Mouse (Mus musculus): ENCODE measurements around the gene Tmem120b.

GRCm38 (mm10) chr5:123035564-123035963 is 32.7 kb upstream of the Tmem120b start:
- TF ChIP-seq POLR2A (IDR thresholded peaks at IDR 0.05; ENCODE audit: low read depth, low read length) (no peak), TCF12 (IDR thresholded peaks at IDR 0.05; ENCODE audit: low read depth, low read length) (no peak), CTCF (conservative IDR thresholded peaks at IDR 0.05 in 1 of 2, IDR thresholded peaks at IDR 0.05 in 1 of 2; ENCODE audit: low read depth in 2 of 2, low read length in 2 of 2) (no peak), EP300 (IDR thresholded peaks at IDR 0.05; ENCODE audit: low read length) (no peak), E2F4 (IDR thresholded peaks at IDR 0.05; ENCODE audit: insufficient replicate concordance, low read depth, low read length) (no peak), CHD2 (IDR thresholded peaks at IDR 0.05; ENCODE audit: low read length) (no peak), USF1 (IDR thresholded peaks at IDR 0.05; ENCODE audit: low read depth, low read length) (no peak), POLR2AphosphoS2 (IDR thresholded peaks at IDR 0.05; ENCODE audit: low read depth, low read length) (no peak), ZNF384 (IDR thresholded peaks at IDR 0.05; ENCODE audit: low read depth, low read length) (no peak), NELFE (IDR thresholded peaks at IDR 0.05; ENCODE audit: low read depth, low read length) (no peak), MAZ (IDR thresholded peaks at IDR 0.05; ENCODE audit: low read depth, low read length) (no peak), RCOR1 (conservative IDR thresholded peaks at IDR 0.05; ENCODE audit: low read depth, low read length) (no peak), GABPA (IDR thresholded peaks at IDR 0.05; ENCODE audit: insufficient replicate concordance, low read depth, low read length) (no peak)

Data from CH12.LX (cell line).